Mouse (Mus musculus): ENCODE data around the gene Nelfe.

DNA sequence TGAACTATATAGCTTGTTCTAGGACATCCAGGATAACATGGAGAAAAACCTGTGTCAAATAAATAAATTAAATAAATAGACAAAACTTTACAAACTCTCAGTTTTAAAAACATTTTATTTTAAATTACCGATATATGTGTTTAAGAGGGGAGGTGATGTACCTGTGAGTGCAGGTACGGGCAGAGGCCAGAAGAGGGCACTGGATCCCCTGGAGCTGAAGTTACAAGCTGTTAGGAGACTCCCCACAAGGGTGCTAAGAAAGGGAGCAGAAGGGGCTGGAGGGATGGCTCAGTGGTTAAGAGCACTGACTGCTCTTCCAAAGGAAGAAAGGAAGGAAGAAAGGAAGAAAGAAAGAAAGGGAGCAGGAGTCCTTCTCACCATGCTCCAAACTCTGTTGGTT is 41.2 kb downstream of the Nelfe start:
- TF ChIP-seq POLR2A (IDR thresholded peaks at IDR 0.05; ENCODE audit: low read depth, low read length) (no peak), CTCF (IDR thresholded peaks at IDR 0.05; ENCODE audit: extremely low read depth, insufficient read length, insufficient replicate concordance, low read depth, low read length) (peak; percentile 29; the same call in 1 of the 2 replicates)
